Mouse (Mus musculus): ENCODE data around the gene Slc39a3. TPM values are rescaled to one million over a fixed set of nuclear protein-coding genes. Genes with fewer than 3 reads are reported as not detected.

Gene Slc39a3
- total RNA-seq (2014; fragmentation: Nextera tagmentation) (2.8 and 3.4 TPM in 2 replicates), total RNA-seq (2017) (7.4 and 9.9 TPM in 2 replicates), polyA plus RNA-seq (2012) (8.2 and 9.6 TPM in 2 replicates)

DNA sequence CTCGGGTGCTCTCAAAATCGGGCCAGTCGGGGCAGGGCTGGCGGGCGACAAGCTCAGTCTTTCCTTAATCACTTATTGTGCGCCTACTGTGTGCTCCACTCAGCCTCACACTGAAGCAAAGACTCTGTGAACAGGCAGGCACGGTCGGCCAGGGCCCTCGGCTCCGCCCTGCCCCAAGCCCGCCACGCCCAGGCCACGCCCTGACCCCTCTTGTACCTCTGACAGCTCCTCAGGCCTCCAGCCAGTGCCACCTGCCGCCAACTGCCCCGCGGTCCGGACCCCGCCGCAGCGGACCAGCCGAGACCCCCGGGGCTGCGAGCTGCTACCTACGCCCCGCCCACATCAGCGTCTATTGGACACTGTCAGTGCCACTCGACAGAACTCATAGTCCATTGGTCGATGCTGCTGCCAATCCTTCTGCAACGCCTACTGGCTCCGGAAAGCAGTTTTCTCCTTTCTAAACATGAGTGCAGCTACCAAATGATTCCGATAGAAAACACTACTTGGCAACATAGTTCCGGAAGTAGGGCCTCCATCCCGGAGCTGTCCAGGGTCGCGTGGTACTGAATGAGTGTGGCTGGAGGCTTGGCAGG lies at the start of gene Slc39a3:
Gene Slc39a3 (minus strand): TSS at position 439 of the 593 bp plus-strand sequence.
- no peaks in the 10 kb centered on the region for H3K27me3 ChIP-seq (ENCODE audit: insufficient read depth, low read length)
- H3K9me3 ChIP-seq (replicated peaks) = no peaks in the 10 kb centered on the region
- TF ChIP-seq POLR2AphosphoS5 (IDR thresholded peaks at IDR 0.05; ENCODE audit: insufficient replicate concordance, low read depth, low read length) (no peak), TAL1 (conservative IDR thresholded peaks at IDR 0.05; ENCODE audit: low read depth, low read length) (no peak), GATA2 (IDR thresholded peaks at IDR 0.05; ENCODE audit: borderline replicate concordance, low read depth, low read length) (no peak), GATA1 (IDR thresholded peaks at IDR 0.05; ENCODE audit: borderline replicate concordance, low read length) (no peak), CTCF (IDR thresholded peaks at IDR 0.05; ENCODE audit: low read depth, low read length) (no peak)
- peaks cover 25% of the 10 kb centered on the region for H3K4me1 ChIP-seq (ENCODE audit: insufficient read depth, low read depth, low read length)
- H3K36me3 ChIP-seq (replicated peaks) = peaks cover 33% of the 10 kb centered on the region
- peak; percentile 99 for ATAC-seq (ENCODE audit: extremely low read depth, insufficient number of reproducible peaks, low FRiP score, poor library complexity, severe bottlenecking)
- peak; percentile 97 for DNase-seq (ENCODE audit: low spot score)
- H3K4me3 ChIP-seq (ENCODE audit: low read depth, low read length) = peak within 1 kb of the TSS; percentile 85

DNA sequence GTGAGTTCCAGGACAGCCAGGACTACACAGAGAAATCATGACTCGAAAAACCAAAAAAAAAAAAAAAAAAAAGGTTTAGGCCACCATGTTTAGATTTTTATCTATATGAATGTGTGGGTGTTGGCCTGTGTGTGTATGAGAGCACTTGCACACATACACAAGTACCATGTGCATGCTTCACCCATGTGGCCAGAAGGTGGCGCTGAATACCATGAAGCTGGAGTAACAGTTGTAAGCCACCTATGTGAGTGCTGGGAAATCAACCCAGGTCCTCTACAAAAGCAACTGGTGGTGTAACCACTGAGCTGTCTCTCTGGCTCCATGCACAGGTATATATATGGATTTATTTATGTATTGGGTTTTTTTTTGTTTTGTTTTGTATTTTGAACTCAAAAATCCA lies 49.8 kb upstream of the Slc39a3 start:
- TF ChIP-seq CTCF (IDR thresholded peaks at IDR 0.05; ENCODE audit: low read depth, low read length) (no peak), GATA2 (IDR thresholded peaks at IDR 0.05; ENCODE audit: borderline replicate concordance, low read depth, low read length) (no peak), GATA1 (IDR thresholded peaks at IDR 0.05; ENCODE audit: borderline replicate concordance, low read length) (no peak), TAL1 (conservative IDR thresholded peaks at IDR 0.05; ENCODE audit: low read depth, low read length) (no peak), POLR2AphosphoS5 (IDR thresholded peaks at IDR 0.05; ENCODE audit: insufficient replicate concordance, low read depth, low read length) (no peak)
- Histone ChIP-seq H3K4me1 (ENCODE audit: insufficient read depth, low read depth, low read length) (peaks cover 10% of the 10 kb centered on the region; the same call in 1 of the 2 replicates), H3K27me3 (ENCODE audit: insufficient read depth, low read length) (peaks cover 23% of the 10 kb centered on the region), H3K9me3 (replicated peaks) (no peaks in the 10 kb centered on the region; the same call in none of the 2 replicates), H3K4me3 (ENCODE audit: low read depth, low read length) (no peak overlapping the region), H3K36me3 (replicated peaks) (peaks cover 18% of the 10 kb centered on the region)
- ATAC-seq (ENCODE audit: extremely low read depth, insufficient number of reproducible peaks, low FRiP score, poor library complexity, severe bottlenecking) (no peak), DNase-seq (ENCODE audit: low spot score) (no peak)

DNA sequence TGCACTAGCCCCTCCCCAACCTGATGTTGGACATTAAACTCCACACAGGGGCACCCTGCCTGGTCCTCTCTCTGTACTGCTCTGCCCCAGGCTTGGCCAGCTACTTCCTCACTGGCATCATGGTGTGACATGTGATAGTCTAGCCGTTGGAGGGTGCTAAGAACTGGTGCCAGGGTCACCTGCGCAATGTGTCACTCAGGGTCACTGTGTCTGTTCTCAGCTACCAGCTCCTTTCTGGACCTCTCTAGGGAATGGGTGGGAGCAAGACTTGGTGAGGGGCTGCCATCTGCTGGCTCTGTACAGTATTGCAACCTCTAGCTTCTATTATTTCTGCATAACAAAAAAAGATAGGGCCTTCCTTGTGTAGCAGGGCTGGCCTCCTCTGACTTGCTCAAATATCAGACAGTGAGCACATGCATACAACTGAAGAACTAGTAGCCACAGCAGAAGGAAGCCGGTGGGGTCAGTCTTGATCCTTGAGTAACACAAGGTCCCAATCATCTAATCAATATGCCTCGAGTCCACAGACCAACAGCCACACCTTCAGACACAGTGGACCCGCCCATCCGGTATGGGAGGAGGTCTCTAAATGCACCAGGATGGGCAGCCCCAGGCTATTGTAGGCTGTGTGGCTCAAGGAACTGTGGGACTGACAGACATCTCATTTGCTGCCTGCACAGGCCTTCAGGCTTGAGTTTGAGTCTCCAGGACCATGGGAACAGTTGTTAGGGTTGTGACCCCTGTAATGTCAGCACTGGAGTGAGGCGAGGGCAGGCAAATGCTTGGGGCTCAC lies 45.1 kb upstream of the Slc39a3 start:
- Histone ChIP-seq H3K27me3 (ENCODE audit: insufficient read depth, low read length) (no peaks in the 10 kb centered on the region; the same call in 1 of the 2 replicates), H3K9me3 (replicated peaks) (no peaks in the 10 kb centered on the region; the same call in 1 of the 2 replicates), H3K4me1 (ENCODE audit: insufficient read depth, low read depth, low read length) (peaks cover 13% of the 10 kb centered on the region; the same call in 1 of the 2 replicates), H3K4me3 (ENCODE audit: low read depth, low read length) (no peak overlapping the region), H3K36me3 (replicated peaks) (peaks cover 65% of the 10 kb centered on the region)
- peak; percentile 81 for TF ChIP-seq CTCF (IDR thresholded peaks at IDR 0.05; ENCODE audit: low read depth, low read length)
- TF ChIP-seq GATA2 (IDR thresholded peaks at IDR 0.05; ENCODE audit: borderline replicate concordance, low read depth, low read length) = no peak
- DNase-seq (ENCODE audit: low spot score) = peak; percentile 74
- ATAC-seq (ENCODE audit: extremely low read depth, insufficient number of reproducible peaks, low FRiP score, poor library complexity, severe bottlenecking) = peak; percentile 45; the same call in 1 of the 2 replicates

DNA sequence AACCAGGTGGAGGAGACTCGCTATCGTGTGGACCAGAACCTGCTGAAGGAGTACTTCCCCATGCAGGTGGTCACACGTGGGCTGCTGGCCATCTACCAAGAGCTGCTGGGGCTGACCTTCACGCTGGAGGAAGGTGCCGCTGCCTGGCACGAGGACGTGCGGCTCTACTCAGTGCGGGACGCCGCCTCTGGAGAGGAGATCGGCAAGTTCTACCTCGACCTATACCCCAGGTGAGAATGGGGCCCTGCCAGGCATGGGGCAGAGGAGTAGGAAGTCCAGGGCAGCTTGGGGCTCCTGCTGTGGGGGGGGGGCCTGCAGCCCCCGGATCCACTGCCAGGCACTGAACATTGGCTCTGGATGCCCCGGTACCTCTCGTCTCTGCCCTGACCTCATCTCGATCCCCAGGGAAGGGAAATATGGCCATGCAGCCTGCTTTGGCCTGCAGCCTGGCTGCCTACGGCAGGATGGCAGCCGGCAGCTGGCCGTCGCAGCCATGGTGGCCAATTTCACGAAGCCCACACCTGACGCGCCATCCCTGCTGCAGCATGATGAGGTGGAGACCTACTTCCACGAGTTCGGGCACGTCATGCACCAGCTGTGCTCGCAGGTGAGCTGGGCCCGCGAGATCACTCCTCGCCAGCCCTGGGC lies 42.9 kb upstream of the Slc39a3 start:
- no peaks in the 10 kb centered on the region for H3K9me3 ChIP-seq (replicated peaks)
- H3K27me3 ChIP-seq (ENCODE audit: insufficient read depth, low read length) = no peaks in the 10 kb centered on the region
- DNase-seq (ENCODE audit: low spot score) (no peak), ATAC-seq (ENCODE audit: extremely low read depth, insufficient number of reproducible peaks, low FRiP score, poor library complexity, severe bottlenecking) (no peak)
- H3K4me1 ChIP-seq (ENCODE audit: insufficient read depth, low read depth, low read length) = peaks cover 20% of the 10 kb centered on the region; the same call in 1 of the 2 replicates
- TF ChIP-seq GATA2 (IDR thresholded peaks at IDR 0.05; ENCODE audit: borderline replicate concordance, low read depth, low read length) (no peak), TAL1 (conservative IDR thresholded peaks at IDR 0.05; ENCODE audit: low read depth, low read length) (no peak), POLR2AphosphoS5 (IDR thresholded peaks at IDR 0.05; ENCODE audit: insufficient replicate concordance, low read depth, low read length) (no peak), GATA1 (IDR thresholded peaks at IDR 0.05; ENCODE audit: borderline replicate concordance, low read length) (no peak), CTCF (IDR thresholded peaks at IDR 0.05; ENCODE audit: low read depth, low read length) (no peak)
- peaks cover 87% of the 10 kb centered on the region for H3K36me3 ChIP-seq (replicated peaks)
- H3K4me3 ChIP-seq (ENCODE audit: low read depth, low read length) = no peak overlapping the region

DNA sequence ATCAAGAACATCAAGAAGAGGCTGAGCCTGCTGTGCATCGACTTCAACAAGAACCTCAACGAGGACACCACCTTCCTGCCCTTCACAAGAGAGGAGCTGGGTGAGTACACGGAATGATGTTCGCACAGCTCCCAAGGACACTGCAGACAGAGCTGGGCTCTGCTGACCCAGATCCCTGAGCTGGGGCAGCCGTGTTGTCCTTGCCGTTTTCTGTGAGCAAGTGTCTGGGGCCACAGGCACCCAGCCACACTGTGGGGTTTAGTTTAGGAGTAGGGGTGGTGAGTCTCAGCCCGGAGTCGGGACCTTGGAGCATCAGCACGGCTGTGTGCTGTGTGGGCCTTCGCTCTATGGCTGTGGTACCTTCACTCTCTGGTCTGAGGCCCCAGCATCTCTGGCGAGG lies 40.7 kb upstream of the Slc39a3 start:
- no peak for ATAC-seq (ENCODE audit: extremely low read depth, insufficient number of reproducible peaks, low FRiP score, poor library complexity, severe bottlenecking)
- H3K9me3 ChIP-seq (replicated peaks) = no peaks in the 10 kb centered on the region
- H3K4me1 ChIP-seq (ENCODE audit: insufficient read depth, low read depth, low read length) = peaks cover 21% of the 10 kb centered on the region; the same call in 1 of the 2 replicates
- no peak for DNase-seq (ENCODE audit: low spot score)
- no peak for TF ChIP-seq GATA2 (IDR thresholded peaks at IDR 0.05; ENCODE audit: borderline replicate concordance, low read depth, low read length)
- TF ChIP-seq TAL1 (conservative IDR thresholded peaks at IDR 0.05; ENCODE audit: low read depth, low read length) = no peak
- peaks cover 100% of the 10 kb centered on the region for H3K36me3 ChIP-seq (replicated peaks)
- no peaks in the 10 kb centered on the region for H3K27me3 ChIP-seq (ENCODE audit: insufficient read depth, low read length)
- no peak overlapping the region for H3K4me3 ChIP-seq (ENCODE audit: low read depth, low read length)

DNA sequence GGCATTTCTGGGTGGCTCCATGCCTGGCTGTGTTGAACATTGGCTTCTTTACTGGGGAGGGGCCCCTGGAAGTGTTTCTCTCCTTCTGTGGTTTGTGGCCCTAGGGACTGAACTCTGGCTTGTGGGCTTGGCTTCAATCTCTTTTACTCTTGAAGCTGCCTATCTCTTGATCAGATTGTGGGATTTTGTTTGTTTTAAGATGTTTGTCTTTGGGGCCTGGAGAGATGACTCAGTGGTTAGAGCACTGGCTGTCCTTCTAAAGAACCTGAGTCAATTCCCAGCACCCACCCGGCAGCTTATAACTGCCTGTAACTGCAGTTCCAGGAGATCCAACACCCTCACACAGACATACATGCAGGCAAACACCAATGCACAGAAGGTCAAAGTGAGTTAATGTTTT lies 39.1 kb upstream of the Slc39a3 start:
- Histone ChIP-seq H3K4me3 (ENCODE audit: low read depth, low read length) (no peak overlapping the region), H3K4me1 (ENCODE audit: insufficient read depth, low read depth, low read length) (peaks cover 20% of the 10 kb centered on the region), H3K9me3 (replicated peaks) (no peaks in the 10 kb centered on the region), H3K27me3 (ENCODE audit: insufficient read depth, low read length) (no peaks in the 10 kb centered on the region), H3K36me3 (replicated peaks) (peaks cover 100% of the 10 kb centered on the region)
- TF ChIP-seq CTCF (IDR thresholded peaks at IDR 0.05; ENCODE audit: low read depth, low read length) (no peak), GATA1 (IDR thresholded peaks at IDR 0.05; ENCODE audit: borderline replicate concordance, low read length) (no peak), GATA2 (IDR thresholded peaks at IDR 0.05; ENCODE audit: borderline replicate concordance, low read depth, low read length) (no peak), TAL1 (conservative IDR thresholded peaks at IDR 0.05; ENCODE audit: low read depth, low read length) (no peak), POLR2AphosphoS5 (IDR thresholded peaks at IDR 0.05; ENCODE audit: insufficient replicate concordance, low read depth, low read length) (no peak)
- DNase-seq (ENCODE audit: low spot score) = no peak
- no peak for ATAC-seq (ENCODE audit: extremely low read depth, insufficient number of reproducible peaks, low FRiP score, poor library complexity, severe bottlenecking)
